Mouse (Mus musculus): ENCODE data around the gene Gabbr2. TPM values are rescaled to one million over a fixed set of nuclear protein-coding genes. Genes with fewer than 3 reads are reported as not detected.

Gene Gabbr2
- 98.9 and 115 TPM in 2 replicates for total RNA-seq (2014; rRNA removed)
- 16.7 and 17.7 TPM in 2 replicates for polyA plus RNA-seq (2015; fragmentation: Nextera tagmentation; extraction: Ambion mirVana)

DNA sequence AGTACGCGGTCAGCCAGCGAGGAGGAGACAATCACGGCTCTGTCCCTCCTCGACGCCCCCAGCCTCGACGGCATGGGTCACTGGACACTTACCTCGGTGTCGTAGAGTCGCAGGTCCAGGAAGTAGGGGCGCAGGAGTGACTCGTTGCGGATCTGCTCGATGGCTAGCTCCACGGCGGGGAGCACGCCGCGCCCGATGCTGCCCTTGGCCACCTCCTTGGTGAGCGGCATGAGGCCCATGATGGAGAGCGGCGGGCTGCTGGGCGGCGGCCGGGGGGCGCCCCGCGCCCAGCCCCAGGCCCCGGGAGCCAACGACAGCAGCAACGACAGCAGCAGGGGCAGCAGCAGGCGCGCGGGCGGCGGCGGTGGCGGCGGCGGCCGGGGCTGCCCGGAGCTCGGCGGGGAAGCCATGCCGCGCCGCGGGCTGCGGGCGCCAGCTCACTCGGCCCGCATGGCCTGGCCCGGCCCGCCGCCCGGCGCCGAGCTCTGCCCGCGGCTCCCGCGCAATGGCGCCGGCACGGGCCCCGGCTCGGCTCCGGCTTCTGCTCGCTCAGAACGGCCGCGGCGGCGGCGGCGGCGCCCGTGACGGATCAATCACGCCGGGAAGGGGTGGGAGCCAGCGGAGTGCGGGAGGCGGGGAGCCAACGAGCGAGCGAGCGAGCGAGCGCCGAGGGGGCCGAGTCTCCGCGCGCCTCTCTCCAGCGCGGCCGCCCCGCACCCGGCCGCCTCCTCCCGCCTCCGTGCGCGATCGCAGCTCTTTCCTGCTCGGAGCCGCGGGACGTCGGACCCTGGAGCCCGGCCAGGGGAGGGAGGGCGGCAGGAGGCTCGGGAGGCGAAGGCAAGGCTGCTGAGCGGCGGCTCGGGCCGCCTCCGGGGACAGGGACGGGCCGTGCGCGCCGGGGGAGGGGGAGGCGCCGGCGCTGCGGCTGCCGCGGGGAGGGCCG, at the start of gene Gabbr2:
Gene Gabbr2 (minus strand): TSS at position 858 of the 943 bp plus-strand sequence.
- H3K36me3 ChIP-seq (ENCODE audit: insufficient read depth, low read length): no peaks in the 10 kb centered on the region
- TF ChIP-seq CTCF (IDR thresholded peaks at IDR 0.05; ENCODE audit: low read depth): no peak
- peak within 1 kb of the TSS; percentile 80 for H3K9ac ChIP-seq (replicated peaks; ENCODE audit: low read length)
- no peaks in the 10 kb centered on the region; the same call in 1 of the 2 replicates for H3K27me3 ChIP-seq (ENCODE audit: insufficient read depth, low read length)
- H3K27ac ChIP-seq: peak within 1 kb of the TSS; percentile 88
- peak within 1 kb of the TSS; percentile 68 for H3K4me3 ChIP-seq (ENCODE audit: low read length)
- no peaks in the 10 kb centered on the region for H3K9me3 ChIP-seq (ENCODE audit: low read length)
- peaks cover 17% of the 10 kb centered on the region; the same call in 1 of the 2 replicates for H3K4me1 ChIP-seq (ENCODE audit: insufficient read depth, low read length)
- peak; percentile 82 for DNase-seq (ENCODE audit: low spot score)
- peak; percentile 79 for ATAC-seq
- WGBS: 7% methylated on average over 86 of the region's 134 CpGs
- H3K4me2 ChIP-seq (ENCODE audit: low read depth, low read length): peak within 1 kb of the TSS; percentile 78

DNA sequence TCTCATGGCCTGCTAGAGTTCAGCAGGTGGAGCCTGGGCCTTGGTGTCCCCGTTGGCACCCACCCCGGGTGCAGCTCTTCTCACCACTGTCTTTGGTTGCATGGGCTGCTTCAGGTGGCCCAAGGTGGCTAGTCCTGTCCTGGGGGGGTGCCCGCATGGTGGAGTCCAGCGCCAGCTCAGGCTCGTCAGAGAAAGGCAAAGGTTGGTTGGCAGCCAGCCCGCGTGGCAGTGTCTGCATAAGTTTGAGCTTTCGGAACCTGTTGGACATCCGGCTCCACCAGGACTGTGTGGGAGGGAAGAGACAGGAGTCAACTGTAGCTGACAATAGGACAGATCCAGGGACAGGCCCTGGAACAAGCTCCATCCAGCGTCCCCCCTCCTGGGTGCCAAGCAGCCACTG, 47.9 kb upstream of the Gabbr2 start:
- peaks cover 15% of the 10 kb centered on the region; the same call in 1 of the 2 replicates for H3K36me3 ChIP-seq (ENCODE audit: insufficient read depth, low read length)
- TF ChIP-seq CTCF (IDR thresholded peaks at IDR 0.05; ENCODE audit: low read depth): no peak
- H3K4me2 ChIP-seq (ENCODE audit: low read depth, low read length): no peak overlapping the region
- peaks cover 4% of the 10 kb centered on the region; the same call in 1 of the 2 replicates for H3K4me1 ChIP-seq (ENCODE audit: insufficient read depth, low read length)
- no peak overlapping the region for H3K4me3 ChIP-seq (ENCODE audit: low read length)
- no peak overlapping the region for H3K27ac ChIP-seq
- WGBS: 90% methylated on average over 10 of the region's 10 CpGs
- H3K27me3 ChIP-seq (ENCODE audit: insufficient read depth, low read length): no peaks in the 10 kb centered on the region
- DNase-seq (ENCODE audit: low spot score) (no peak), ATAC-seq (no peak)
- no peaks in the 10 kb centered on the region for H3K9me3 ChIP-seq (ENCODE audit: low read length)
- H3K9ac ChIP-seq (replicated peaks; ENCODE audit: low read length): no peak overlapping the region

DNA sequence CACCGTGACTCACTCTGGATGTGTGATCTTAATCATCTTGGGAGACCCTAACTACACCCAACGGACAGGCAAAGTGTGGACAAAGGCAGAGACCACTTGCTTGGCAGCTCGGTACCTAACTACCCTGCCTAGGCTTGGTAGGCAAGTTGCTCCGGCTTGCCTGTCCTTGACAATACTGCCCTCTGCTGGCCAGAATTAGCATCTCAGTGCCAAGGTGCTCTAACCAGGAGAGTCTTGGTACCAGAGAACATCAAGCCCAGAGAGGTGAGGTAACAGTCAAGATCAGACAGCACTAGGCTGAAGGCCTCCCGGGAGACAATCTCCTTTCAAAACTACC, 45.6 kb upstream of the Gabbr2 start:
- Histone ChIP-seq H3K4me1 (ENCODE audit: insufficient read depth, low read length) (peaks cover 4% of the 10 kb centered on the region; the same call in 1 of the 2 replicates), H3K9ac (replicated peaks; ENCODE audit: low read length) (no peak overlapping the region), H3K36me3 (ENCODE audit: insufficient read depth, low read length) (peaks cover 17% of the 10 kb centered on the region; the same call in 1 of the 2 replicates), H3K4me3 (ENCODE audit: low read length) (no peak overlapping the region), H3K4me2 (ENCODE audit: low read depth, low read length) (no peak overlapping the region), H3K27ac (no peak overlapping the region), H3K9me3 (ENCODE audit: low read length) (no peaks in the 10 kb centered on the region), H3K27me3 (ENCODE audit: insufficient read depth, low read length) (no peaks in the 10 kb centered on the region)
- 13% methylated on average over 5 of the region's 5 CpGs for WGBS
- peak; percentile 100 for TF ChIP-seq CTCF (IDR thresholded peaks at IDR 0.05; ENCODE audit: low read depth)
- DNase-seq (ENCODE audit: low spot score) (peak; percentile 92), ATAC-seq (peak; percentile 73)

DNA sequence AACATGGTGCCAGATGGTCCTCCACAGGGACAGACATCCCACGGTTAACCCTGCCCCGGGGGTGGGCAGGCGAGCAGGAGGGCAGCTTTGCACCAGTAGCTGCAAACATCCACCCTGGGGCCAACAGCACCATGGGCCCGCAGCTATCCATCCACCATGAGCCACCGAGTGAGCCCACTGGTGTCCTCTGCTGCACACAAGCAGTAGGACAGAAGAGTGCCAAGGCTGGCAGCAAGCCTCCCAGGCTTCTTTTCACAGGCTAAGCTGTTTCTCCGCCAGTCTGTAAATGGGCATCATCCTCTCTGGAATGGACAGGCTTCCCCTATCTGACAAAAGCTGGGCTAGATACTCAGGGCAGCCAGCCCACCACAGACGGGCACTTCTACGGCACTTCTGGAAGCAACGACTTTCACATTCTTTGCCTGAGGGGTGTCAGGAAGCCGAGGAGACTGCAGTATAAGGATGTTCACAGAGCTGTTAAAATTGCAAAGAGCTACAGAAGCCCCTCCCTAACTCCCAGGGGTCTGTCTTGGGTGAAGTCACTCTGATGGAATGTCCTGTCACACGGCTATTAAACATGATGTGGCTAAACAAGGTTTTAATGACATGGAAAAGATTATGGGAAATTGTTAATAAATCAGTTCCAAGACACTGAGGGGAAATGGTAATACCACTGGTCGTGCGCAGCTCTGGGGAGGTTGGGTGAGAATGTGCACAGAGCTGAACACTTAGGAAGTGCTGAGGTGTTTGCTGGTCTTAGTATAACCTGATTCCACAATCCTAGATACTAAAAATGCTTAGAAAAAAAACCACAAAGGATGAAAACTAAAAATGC, 45.0 kb upstream of the Gabbr2 start:
- Histone ChIP-seq H3K9ac (replicated peaks; ENCODE audit: low read length) (no peak overlapping the region), H3K4me2 (ENCODE audit: low read depth, low read length) (no peak overlapping the region)
- DNase-seq (ENCODE audit: low spot score): peak; percentile 76

DNA sequence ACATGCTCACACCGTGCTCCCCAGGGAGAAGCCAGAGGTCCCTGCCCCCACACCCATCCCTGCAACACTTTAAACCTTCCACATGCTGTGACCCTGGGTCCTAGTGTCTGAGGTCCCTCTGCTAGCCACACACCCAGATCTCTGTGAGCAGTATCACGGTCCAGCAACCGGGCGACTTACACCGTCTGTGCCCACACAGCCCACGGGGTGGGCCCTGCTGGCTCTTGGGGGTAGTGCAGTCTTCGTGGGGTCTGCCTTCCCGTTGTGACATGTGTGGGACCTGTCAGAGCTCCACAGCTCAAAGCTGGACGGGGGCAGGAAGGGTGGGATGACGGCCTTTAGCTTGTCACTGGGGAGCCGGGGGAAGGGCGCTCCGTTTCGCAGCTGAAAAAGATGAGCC, 43.9 kb upstream of the Gabbr2 start:
- Histone ChIP-seq H3K4me1 (ENCODE audit: insufficient read depth, low read length) (peaks cover 4% of the 10 kb centered on the region; the same call in 1 of the 2 replicates), H3K9me3 (ENCODE audit: low read length) (no peaks in the 10 kb centered on the region), H3K27me3 (ENCODE audit: insufficient read depth, low read length) (no peaks in the 10 kb centered on the region), H3K9ac (replicated peaks; ENCODE audit: low read length) (no peak overlapping the region), H3K4me2 (ENCODE audit: low read depth, low read length) (no peak overlapping the region), H3K36me3 (ENCODE audit: insufficient read depth, low read length) (peaks cover 24% of the 10 kb centered on the region; the same call in 1 of the 2 replicates), H3K4me3 (ENCODE audit: low read length) (no peak overlapping the region), H3K27ac (no peak overlapping the region)
- TF ChIP-seq CTCF (IDR thresholded peaks at IDR 0.05; ENCODE audit: low read depth): peak; percentile 47
- 60% methylated on average over 14 of the region's 14 CpGs for WGBS
- peak; percentile 13; the same call in 1 of the 2 replicates for ATAC-seq
- DNase-seq (ENCODE audit: low spot score): no peak

More for the DNA sequence above, 45.0 kb upstream of the Gabbr2 start:
- Histone ChIP-seq H3K27ac (no peak overlapping the region), H3K4me3 (ENCODE audit: low read length) (no peak overlapping the region), H3K36me3 (ENCODE audit: insufficient read depth, low read length) (peaks cover 17% of the 10 kb centered on the region; the same call in 1 of the 2 replicates), H3K4me1 (ENCODE audit: insufficient read depth, low read length) (peaks cover 4% of the 10 kb centered on the region; the same call in 1 of the 2 replicates), H3K9me3 (ENCODE audit: low read length) (no peaks in the 10 kb centered on the region), H3K27me3 (ENCODE audit: insufficient read depth, low read length) (no peaks in the 10 kb centered on the region)
- peak; percentile 53 for TF ChIP-seq CTCF (IDR thresholded peaks at IDR 0.05; ENCODE audit: low read depth)
- 26% methylated on average over 13 of the region's 13 CpGs for WGBS
- peak; percentile 55 for ATAC-seq

DNA sequence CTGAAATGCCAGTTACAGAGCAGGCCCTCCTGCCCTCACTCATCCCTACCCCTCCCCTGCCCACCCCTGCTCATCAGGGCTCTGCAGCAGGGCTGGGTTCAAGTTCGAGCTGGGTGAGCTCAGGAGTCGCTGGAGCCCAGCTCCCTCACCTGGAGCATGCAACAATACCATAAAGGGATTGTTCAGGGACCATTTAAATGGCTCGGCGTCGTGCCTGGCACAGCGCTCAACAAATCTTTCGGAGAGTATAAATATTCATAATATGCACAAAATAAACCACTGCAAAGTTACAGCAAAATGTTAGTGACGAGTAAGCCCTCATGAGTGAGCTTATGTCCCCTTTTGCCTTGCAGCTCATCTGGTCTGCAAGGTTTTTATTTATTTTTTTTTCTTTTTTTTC, 40.5 kb upstream of the Gabbr2 start:
- WGBS: 81% methylated on average over 8 of the region's 8 CpGs
- Histone ChIP-seq H3K9me3 (ENCODE audit: low read length) (no peaks in the 10 kb centered on the region), H3K4me3 (ENCODE audit: low read length) (no peak overlapping the region), H3K36me3 (ENCODE audit: insufficient read depth, low read length) (peaks cover 10% of the 10 kb centered on the region; the same call in 1 of the 2 replicates), H3K4me2 (ENCODE audit: low read depth, low read length) (no peak overlapping the region), H3K4me1 (ENCODE audit: insufficient read depth, low read length) (peaks cover 4% of the 10 kb centered on the region; the same call in 1 of the 2 replicates), H3K27me3 (ENCODE audit: insufficient read depth, low read length) (no peaks in the 10 kb centered on the region), H3K9ac (replicated peaks; ENCODE audit: low read length) (no peak overlapping the region), H3K27ac (no peak overlapping the region)
- DNase-seq (ENCODE audit: low spot score) (no peak), ATAC-seq (no peak)
- no peak for TF ChIP-seq CTCF (IDR thresholded peaks at IDR 0.05; ENCODE audit: low read depth)
